Mouse (Mus musculus): ENCODE measurements around the gene Cldnd2.

Cldnd2 gene

DNA sequence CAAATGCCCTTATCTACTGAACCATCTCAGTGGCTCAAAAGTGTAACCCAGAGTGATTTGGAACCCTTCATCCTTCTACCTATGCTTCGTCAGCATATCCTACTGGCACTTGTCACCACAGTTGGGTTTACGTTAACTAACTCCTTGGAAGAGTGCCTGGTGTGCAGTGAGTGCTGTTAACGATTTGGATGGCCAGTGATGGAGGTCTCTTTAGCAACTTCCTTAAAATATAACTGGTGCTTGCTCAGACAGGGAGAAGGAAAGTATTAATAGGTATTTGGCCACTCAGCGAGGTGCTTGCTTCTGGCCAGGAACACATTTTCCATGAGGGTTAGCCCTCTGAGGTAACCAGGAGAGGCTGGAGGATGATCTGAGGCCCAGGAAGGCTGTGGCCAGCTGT, 7.2 kb downstream of the Cldnd2 start:
- no peak for DNase-seq (ENCODE audit: low spot score in 2 of 2)

DNA sequence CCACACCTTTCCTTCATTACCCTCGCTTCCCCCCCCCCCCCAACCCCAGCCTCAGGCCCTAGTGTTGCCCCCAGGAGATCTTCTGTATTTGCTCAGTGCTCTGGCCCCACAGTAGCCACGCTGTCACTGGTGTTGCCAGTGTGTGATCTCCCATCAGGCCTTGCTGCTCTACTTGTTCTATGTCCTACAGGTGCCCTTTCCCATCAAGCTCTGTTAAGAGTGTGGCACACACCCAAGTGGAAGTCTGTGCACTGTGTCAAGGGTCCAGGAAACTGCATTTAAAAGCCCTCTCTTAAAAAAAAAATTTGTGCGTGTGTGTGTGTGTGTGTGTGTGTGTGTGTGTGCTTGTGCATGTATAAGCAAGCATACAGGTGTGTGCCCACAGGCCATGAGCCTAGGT, 7.7 kb downstream of the Cldnd2 start:
- DNase-seq (ENCODE audit: low spot score in 2 of 2): no peak

GRCm38 (mm10) chr7:43449811-43450210, 9.2 kb downstream of the Cldnd2 start:
- DNase-seq (ENCODE audit: low spot score in 2 of 2): no peak

DNA sequence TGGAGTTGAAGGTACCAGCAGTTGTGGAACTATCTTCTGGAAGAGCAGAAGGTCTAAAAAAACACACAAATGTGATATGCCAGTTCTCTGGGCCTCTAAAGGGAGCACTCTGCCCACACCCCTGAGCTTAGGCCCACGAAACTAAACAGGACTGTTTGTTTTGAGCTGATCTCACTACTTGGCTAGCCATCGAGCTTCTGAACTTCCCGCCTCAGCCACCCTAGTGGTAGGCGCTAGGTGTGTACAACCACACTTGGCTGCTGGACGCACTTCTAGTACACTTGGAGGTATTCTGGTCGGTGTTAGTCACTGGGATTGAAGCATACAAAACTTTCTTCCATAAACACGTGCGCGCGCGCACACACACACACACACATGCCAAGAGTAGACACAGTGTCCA, 11.1 kb downstream of the Cldnd2 start:
- no peak for DNase-seq (ENCODE audit: low spot score in 2 of 2)

DNA sequence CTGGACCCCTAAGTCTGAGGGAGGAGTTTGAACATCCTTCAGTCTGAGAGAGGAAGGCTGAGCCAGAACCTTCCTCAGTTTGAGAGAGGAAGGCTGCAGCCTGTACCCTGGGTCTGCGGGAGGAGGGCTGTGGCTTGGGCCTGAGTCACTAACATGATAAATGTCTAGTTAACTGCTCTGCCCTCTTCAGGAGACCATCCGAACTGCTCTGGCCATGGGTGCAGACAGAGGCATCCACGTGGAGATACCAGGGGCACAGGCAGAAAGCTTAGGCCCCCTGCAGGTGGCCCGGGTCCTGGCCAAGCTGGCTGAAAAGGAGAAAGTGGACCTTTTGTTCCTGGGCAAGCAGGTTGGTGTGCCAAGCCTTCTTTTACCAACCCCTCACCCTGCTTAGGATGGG, 12.0 kb downstream of the Cldnd2 start:
- no peak for DNase-seq (ENCODE audit: low spot score in 2 of 2)

- DNase-seq (ENCODE audit: low spot score in 2 of 2): no peak
Measured at GRCm38 (mm10) chr7:43453599-43454355, 13.2 kb downstream of the Cldnd2 start.

- no peak for DNase-seq (ENCODE audit: low spot score in 2 of 2)
Measured at GRCm38 (mm10) chr7:43454371-43454770, 13.8 kb downstream of the Cldnd2 start.

GRCm38 (mm10) chr7:43462851-43463250, 22.3 kb downstream of the Cldnd2 start, which contains the start of gene Vsig10l:
Gene Vsig10l, plus strand, starts transcription at chr7:43463151.
- DNase-seq (ENCODE audit: low spot score in 2 of 2): no peak

DNA sequence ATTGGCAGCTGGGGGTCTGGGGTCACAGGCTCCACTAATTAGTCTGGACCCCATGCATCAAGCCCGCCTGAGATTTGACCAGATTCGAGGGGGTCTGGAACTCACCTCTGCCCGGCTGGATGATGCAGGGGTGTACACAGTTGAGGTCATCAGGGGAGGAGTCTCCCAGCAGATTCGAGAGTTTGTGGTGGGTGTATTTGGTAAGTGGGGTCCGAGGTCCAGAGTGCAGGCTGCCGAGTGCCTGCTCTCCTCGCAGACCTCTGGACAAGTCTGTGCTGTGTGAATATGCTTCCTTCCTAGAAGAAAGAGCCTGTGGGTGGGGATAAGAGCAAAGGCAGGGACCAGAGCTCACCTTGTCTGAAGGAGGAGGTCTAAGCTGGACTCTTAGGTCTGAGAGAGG, 23.4 kb downstream of the Cldnd2 start:
- no peak for DNase-seq (ENCODE audit: low spot score in 2 of 2)

DNA sequence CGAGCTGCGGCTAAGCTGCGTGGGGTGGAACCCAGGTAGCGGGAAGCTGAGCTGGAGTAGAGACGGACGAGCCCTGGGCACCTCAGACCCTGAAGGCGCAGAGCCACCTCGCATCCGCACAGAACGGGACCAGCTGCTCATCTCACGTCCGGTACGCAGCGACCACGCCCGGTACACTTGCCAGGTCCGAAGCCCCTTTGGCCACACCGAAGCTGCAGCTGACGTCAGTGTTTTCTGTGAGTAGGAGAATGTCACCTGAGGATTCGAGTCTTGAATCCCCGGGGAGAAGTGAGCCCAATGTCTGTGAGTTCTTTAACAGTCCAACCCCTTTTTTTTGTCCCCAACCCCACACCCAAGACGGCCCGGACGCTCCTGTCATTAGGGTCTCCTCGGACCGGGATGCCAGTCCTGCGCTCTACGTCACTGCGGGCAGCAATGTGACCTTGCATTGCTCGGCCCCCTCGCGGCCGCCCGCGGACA, 24.3 kb downstream of the Cldnd2 start:
- no peak for DNase-seq (ENCODE audit: low spot score in 2 of 2)

DNA sequence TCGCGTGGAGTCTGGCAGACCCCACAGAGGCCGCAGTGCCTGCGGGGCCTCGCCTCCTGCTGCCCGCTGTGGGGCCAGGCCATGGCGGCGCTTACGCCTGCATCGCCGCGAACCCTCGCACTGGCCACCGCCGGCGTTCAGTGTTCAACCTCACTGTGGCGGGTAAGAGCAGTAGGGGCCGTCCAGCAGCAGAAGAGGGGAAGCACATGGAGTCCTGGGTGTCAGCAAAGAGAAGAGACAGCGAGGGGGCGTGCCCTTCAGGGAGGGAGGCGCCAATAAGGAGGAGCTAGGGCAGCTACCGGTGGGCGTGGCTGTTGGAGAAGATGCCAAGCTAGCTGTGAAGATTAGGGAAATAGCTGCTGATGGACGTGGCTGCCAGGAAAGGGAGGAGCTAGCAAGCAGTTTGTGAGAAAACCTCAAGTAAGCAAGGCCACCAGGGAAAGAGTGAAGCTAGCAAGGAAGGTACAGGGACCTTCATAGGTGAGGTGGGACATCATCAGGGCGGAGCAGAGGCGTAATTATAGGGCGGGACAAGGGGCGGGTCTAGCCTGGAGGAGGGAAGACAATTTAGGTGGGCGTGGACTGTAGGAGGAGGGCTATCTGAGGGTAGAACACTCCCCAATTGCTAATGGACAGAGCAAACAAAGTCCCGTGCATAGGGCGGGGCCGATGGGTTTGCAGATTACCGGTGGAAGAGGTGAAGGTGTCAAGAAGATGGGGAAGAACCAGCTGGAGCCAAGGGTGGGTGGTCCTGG, 24.9 kb downstream of the Cldnd2 start:
- DNase-seq (ENCODE audit: low spot score in 2 of 2): peak; percentile 87 to 91

GRCm38 (mm10) chr7:43466099-43466694, 25.6 kb downstream of the Cldnd2 start:
- DNase-seq (ENCODE audit: low spot score in 2 of 2): peak; percentile 81 to 90

DNA sequence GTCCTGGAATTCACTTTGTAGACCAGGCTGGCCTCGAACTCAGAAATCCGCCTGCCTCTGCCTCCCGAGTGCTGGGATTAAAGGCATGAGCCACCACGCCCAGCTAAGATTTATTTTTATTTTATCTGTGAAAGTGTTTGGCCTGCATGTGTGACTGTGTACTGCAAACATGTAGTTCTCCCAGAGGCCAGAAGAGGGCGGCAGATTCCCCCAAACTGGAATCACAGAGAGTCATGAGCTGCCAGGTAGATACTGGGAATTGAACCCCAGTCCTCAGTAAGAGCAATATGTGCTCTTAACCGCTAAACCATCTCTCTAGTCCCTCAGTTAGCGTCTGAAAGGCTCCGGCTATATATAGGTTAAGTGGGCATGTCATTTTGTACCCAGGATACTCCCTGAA, 29.8 kb downstream of the Cldnd2 start:
- DNase-seq (ENCODE audit: low spot score in 2 of 2): no peak

DNA sequence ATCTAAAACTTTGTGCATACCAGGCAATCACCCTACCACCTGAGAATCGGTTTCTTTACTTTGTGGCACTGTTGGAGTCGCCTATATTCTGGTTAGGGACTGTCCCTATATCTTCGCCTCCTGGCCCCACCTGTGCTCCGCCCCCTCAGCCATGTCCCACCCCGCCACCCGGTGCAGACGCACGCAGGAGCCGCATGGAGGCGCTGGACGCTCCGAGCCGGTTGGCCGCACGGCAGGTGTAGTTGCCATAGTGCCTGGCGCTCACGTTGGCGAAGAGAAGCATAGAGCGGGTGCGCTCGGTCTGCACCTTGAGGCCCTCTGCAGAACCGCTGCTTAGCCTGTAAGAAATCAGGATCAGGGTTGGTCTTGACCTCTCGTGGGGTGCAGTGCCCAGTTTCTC, 35.1 kb downstream of the Cldnd2 start:
- DNase-seq (ENCODE audit: low spot score in 2 of 2): no peak

DNA sequence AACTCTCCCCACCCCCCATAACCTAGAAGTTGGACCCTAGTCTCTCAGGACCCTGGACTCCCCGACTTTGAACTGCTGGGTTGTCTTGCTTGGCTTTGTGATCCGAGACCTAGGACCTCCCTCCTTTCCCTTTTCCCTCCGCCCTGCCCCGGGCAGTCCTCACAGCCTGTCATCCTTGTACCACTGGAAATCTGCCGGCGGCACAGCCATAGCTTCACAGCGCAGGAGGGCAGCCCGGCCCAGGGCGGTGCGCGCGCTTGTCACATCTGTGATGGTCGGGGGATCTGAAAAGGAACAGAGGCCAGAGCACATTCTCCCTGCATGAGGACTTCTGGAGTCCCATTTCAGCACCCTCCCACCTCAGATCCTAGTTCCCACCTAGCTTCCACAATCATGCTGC, 35.8 kb downstream of the Cldnd2 start:
- DNase-seq (ENCODE audit: low spot score in 2 of 2): no peak

- DNase-seq (ENCODE audit: low spot score in 2 of 2): no peak
Measured at GRCm38 (mm10) chr7:43481191-43481590, 40.6 kb downstream of the Cldnd2 start.

DNA sequence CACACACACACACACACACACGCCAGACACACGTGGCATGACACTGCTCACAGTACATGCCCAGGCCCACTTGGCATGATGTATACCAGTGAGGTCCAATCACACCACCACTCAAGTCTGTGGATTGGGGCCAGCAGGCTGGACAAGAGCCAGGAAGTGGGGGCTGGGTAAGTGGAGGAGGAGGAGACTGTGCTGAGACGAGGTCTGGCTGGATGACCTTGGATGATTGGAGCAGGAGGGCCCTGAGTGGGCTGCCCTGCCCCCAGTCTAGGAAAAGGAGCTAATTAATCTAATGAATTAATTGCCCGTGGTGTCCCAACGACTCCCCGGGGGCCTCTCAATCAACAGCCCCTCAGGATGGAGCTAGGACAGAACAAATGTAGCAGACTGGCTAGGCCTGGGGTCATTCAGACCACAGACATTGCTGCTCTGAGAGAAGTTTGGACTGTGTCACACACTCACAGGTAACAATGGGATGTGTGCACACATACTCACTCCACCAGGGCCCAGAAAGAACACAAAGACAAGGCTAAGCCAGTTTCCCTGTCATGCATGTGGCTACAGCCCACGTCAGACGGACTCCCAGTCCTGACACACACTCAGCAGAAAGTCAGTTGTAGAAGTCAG, 41.6 kb downstream of the Cldnd2 start:
- no peak for DNase-seq (ENCODE audit: low spot score in 2 of 2)

GRCm38 (mm10) chr7:43483236-43483635, 42.7 kb downstream of the Cldnd2 start:
- no peak for DNase-seq (ENCODE audit: low spot score in 2 of 2)

DNA sequence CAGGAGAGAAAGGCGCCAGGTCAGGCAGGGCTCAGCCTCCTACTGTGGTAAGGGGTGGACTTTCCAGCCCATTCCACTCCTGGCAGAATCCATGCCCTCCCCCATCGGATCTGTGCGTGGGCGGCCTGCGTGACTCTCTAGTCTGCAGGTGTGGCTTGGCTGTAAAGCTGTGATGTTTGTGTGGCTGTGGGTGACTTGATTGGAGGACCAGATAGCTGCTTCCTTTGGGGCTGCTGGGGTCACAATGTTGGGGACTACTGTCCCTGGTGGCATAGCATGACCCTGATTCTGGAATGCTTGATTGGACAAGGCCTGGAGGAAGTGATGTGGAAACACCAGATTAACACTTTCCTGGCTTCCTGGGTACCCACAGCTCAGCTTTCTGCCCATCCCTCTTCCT, 48.1 kb downstream of the Cldnd2 start:
- no peak for DNase-seq (ENCODE audit: low spot score in 2 of 2)

DNA sequence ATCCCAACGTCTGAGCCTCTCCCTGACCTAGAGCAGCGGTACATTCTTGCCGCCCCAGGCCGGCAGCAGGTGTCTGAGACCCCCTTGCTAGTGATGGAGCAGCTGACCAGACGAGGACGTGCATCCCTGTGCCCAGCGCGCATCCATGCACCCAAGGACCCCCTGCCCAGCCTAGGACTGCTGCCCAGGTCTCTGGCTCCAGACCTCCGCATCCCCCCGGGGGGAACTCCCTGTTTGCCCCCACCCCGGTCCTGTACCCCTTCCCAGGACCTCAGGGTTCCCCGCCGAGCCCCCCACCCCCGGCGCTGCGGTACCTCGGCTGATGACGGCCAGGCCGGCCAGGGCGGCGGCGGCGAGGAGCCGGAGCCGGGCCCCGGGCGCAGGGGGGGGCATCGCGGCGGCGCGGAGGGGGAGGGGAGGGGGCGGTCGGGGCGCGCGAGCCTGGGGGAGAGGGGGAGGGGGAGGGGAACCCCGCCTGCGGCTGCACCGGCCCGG, 49.1 kb downstream of the Cldnd2 start, which contains the start of gene Iglon5:
Gene Iglon5, minus strand, starts transcription at position 445 of the 495 bp plus-strand sequence.
- no peak for DNase-seq (ENCODE audit: low spot score in 2 of 2)

DNA sequence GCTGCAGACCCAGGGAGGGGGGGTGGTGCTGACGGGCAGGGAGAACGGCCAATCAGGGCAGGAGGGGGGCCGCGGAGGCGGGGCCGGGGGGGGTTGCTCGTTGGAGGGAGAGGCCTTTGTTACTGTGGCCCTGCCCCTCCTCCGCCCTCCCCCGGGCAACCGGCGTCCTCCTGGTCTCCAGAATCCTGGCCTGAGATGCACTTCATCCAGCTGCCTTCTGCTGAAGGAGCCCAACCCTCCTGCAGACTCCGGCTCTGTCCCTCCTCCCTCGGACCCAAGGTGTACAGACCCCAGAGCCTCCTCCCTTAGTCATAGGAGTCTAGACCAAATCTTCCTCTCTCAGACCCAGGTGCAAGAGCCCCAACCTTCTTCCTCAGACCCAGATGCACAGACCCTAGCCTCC, 49.6 kb downstream of the Cldnd2 start:
- DNase-seq (ENCODE audit: low spot score in 2 of 2): peak in 1 of 2 experiments; percentile 36

DNA sequence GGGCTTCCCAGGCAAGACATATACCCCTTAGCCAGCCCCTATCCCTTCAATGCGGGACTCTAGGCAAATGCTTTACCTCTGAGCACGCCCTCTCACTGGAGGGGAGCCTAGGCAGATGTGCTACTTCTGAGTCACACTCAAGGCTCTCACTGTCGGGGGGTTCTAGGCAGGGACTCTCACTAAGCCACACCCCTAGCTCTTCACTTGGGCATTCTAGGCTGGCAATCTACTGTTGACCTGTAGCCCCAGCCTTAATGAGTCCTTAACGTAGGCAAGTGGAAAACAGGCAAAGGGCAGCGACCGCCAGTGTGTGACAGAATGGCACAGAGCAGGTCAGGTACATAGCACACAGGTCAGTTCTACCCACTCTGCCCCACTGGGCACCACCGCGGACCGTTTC, 50.3 kb downstream of the Cldnd2 start:
- DNase-seq (ENCODE audit: low spot score in 2 of 2): no peak

Data from urinary bladder, postnatal 4 days (tissue).